17 mouse cellular contexts compared by ENCODE assay signal in genomic region chr17:12886620-12887019, GRCm38 (mm10). TPM values are rescaled to one million over a fixed set of nuclear protein-coding genes. Genes with fewer than 3 reads are reported as not detected.
DNase-seq lines count a peak whose midpoint lies in the region; ATAC-seq and TF ChIP-seq lines count a peak whose summit lies in the region.
"Had no signal": no experiment of that assay in that cellular context is flagged by ENCODE, and none has a peak within 500 bp of the region (broad histone marks: within the 10 kb centered on the region; RNA-seq: fewer than 3 reads in every experiment).

No protein-coding gene starts in this region.

- H3K27me3 ChIP-seq in heart, postnatal 0 days (ENCODE audit: control insufficient read depth, insufficient read depth, low read length) = no peaks in the 10 kb centered on the region
- no peaks in the 10 kb centered on the region for H3K27me3 ChIP-seq in E14TG2a.4 (ENCODE audit: insufficient read depth, low read length)
- no peaks in the 10 kb centered on the region for H3K27me3 ChIP-seq in splenic B cell, adult 2 months (ENCODE audit: control insufficient read depth, insufficient read depth, low read length, poor library complexity, severe bottlenecking)
- H3K27me3 ChIP-seq in forebrain, embryonic 16.5 days (replicated peaks; ENCODE audit: control insufficient read depth, insufficient read depth, low read length) = no peaks in the 10 kb centered on the region

- H3K36me3 ChIP-seq in heart, postnatal 0 days (replicated peaks; ENCODE audit: control insufficient read depth, insufficient read depth, low read length) = no peaks in the 10 kb centered on the region; the same call in 1 of the 2 replicates
- H3K36me3 ChIP-seq in E14TG2a.4 (ENCODE audit: insufficient read depth, low read length) = peaks cover 44% of the 10 kb centered on the region
- H3K36me3 ChIP-seq in splenic B cell, adult 2 months (ENCODE audit: control insufficient read depth, insufficient read depth, low read length, poor library complexity, severe bottlenecking) = no peaks in the 10 kb centered on the region
- H3K36me3 ChIP-seq in forebrain, embryonic 16.5 days (ENCODE audit: control insufficient read depth, insufficient read depth) = no peaks in the 10 kb centered on the region

- 0 out of 2 replicates have a peak, but pooled peaks cover 4% of the 10 kb centered on the region for H3K4me1 ChIP-seq in heart, postnatal 0 days (ENCODE audit: control insufficient read depth, insufficient read depth)
- peaks cover 63% of the 10 kb centered on the region for H3K4me1 ChIP-seq in E14TG2a.4 (replicated peaks; ENCODE audit: low read depth, low read length)
- H3K4me1 ChIP-seq in forebrain, embryonic 16.5 days (replicated peaks; ENCODE audit: control insufficient read depth, insufficient read depth, low read length) = peaks cover 7% of the 10 kb centered on the region

- no peak for DNase-seq in heart, postnatal 0 days (ENCODE audit: low spot score)
- no peak for DNase-seq in heart, adult 8-10 months (ENCODE audit: low spot score)
- DNase-seq in splenic B cell, adult 2 months (ENCODE audit: low read depth, low spot score) = peak; percentile 42
- DNase-seq in kidney, adult 8-10 months = no peak
- no peak for DNase-seq in cerebellum, postnatal 14 days
- DNase-seq: embryo, embryonic 11 days; liver; right cerebral cortex, postnatal 14 days had no signal

- WGBS in heart, postnatal 0 days = 47% methylated on average over 6 of the region's 6 CpGs
- 41% methylated on average over 6 of the region's 6 CpGs for WGBS in forebrain, embryonic 16.5 days

- no peak overlapping the region for H3K4me2 ChIP-seq in heart, postnatal 0 days (ENCODE audit: low read depth, low read length)
- no peak overlapping the region for H3K4me2 ChIP-seq in forebrain, embryonic 16.5 days (ENCODE audit: low read length)

- H3K9me3 ChIP-seq in heart, postnatal 0 days (replicated peaks; ENCODE audit: control insufficient read depth, low read length) = no peaks in the 10 kb centered on the region
- H3K9me3 ChIP-seq in E14TG2a.4 (ENCODE audit: low read length) = no peaks in the 10 kb centered on the region
- H3K9me3 ChIP-seq in forebrain, embryonic 16.5 days (ENCODE audit: control insufficient read depth, low read length) = no peaks in the 10 kb centered on the region
- H3K9me3 ChIP-seq: G1E had no signal

- no peak overlapping the region for H3K4me3 ChIP-seq in heart, postnatal 0 days (ENCODE audit: low read depth, low read length)
- no peak overlapping the region for H3K4me3 ChIP-seq in E14TG2a.4 (replicated peaks; ENCODE audit: low read length)
- H3K4me3 ChIP-seq in forebrain, embryonic 16.5 days (replicated peaks; ENCODE audit: low read length) = no peak overlapping the region

- TF ChIP-seq EP300 in heart, postnatal 0 days (IDR thresholded peaks at IDR 0.05; ENCODE audit: low read depth) = no peak

- H3K27ac ChIP-seq in heart, postnatal 0 days (ENCODE audit: low read depth) = peak overlapping the region; percentile 22; the same call in 1 of the 2 replicates
- H3K27ac ChIP-seq in forebrain, embryonic 16.5 days (ENCODE audit: low read length) = no peak overlapping the region
- H3K27ac ChIP-seq: kidney, postnatal 0 days had no signal

- ATAC-seq in heart, postnatal 0 days (ENCODE audit: insufficient read depth, low read depth) = peak; percentile 51; the same call in 1 of the 2 replicates
- peak; percentile 47; the same call in 1 of the 2 replicates for ATAC-seq in common myeloid progenitor, adult 5-6 weeks (replicated peaks; ENCODE audit: low read depth, poor library complexity, severe bottlenecking)
- ATAC-seq in forebrain, embryonic 16.5 days = no peak
- ATAC-seq: midbrain, embryonic 16.5 days had no signal

- H3K9ac ChIP-seq in heart, postnatal 0 days (replicated peaks; ENCODE audit: low read depth, low read length) = no peak overlapping the region
- no peak overlapping the region for H3K9ac ChIP-seq in forebrain, embryonic 16.5 days (replicated peaks; ENCODE audit: low read depth, low read length)

- no peak for TF ChIP-seq CTCF in heart, postnatal 0 days (IDR thresholded peaks at IDR 0.05; ENCODE audit: low read depth)
- 0 out of 2 replicates have a peak, but pooled peaks have one; percentile 14 for TF ChIP-seq CTCF in E14TG2a.4 (conservative IDR thresholded peaks at IDR 0.05; ENCODE audit: low read length)

RNA-seq across cellular contexts. Expression of gene Mrgprh, which starts 10.8 kb away (rescaled TPM):
- 0.19 TPM in 1 of 2 replicates, not detected in the other for total RNA-seq in heart, postnatal 0 days (2014; rRNA removed; ENCODE audit: low replicate concordance)
- polyA plus RNA-seq in heart, postnatal 0 days (2015; fragmentation: Nextera tagmentation; extraction: Ambion mirVana) = 0.19 and 0.25 TPM in 2 replicates
- total RNA-seq in heart, adult 8-10 months (2022) = 1 to 10 TPM; 5.0 to 7.4 (median 6.5) TPM
- total RNA-seq in common myeloid progenitor, adult 5-6 weeks (2017) = not detected in 2 replicates
- not detected in 2 replicates for polyA plus RNA-seq in forebrain, embryonic 16.5 days (2015; fragmentation: Nextera tagmentation; extraction: Ambion mirVana)
- total RNA-seq: layer of hippocampus, postnatal 14 days had no signal
- polyA plus RNA-seq: G1E; hindbrain, embryonic 11.5 days; kidney, postnatal 0 days; midbrain, embryonic 16.5 days had no signal

RNA-seq across cellular contexts. Expression of gene Mas1, which starts 18.7 kb away (rescaled TPM):
- not detected in 2 replicates for total RNA-seq in heart, postnatal 0 days (2014; rRNA removed; ENCODE audit: low replicate concordance)
- 0.18 and 0.27 TPM in 2 replicates for polyA plus RNA-seq in heart, postnatal 0 days (2015; fragmentation: Nextera tagmentation; extraction: Ambion mirVana)
- 1 to 10 TPM in 2 of 4 experiments, under 1 TPM in 2; 0.31 to 1.3 (median 0.96) TPM for total RNA-seq in heart, adult 8-10 months (2022)
- total RNA-seq in common myeloid progenitor, adult 5-6 weeks (2017) = not detected in 2 replicates
- polyA plus RNA-seq in forebrain, embryonic 16.5 days (2015; fragmentation: Nextera tagmentation; extraction: Ambion mirVana) = 0.43 and 0.50 TPM in 2 replicates
- total RNA-seq: adrenal gland, adult 18-20 months; G1E had no signal
- polyA plus RNA-seq: G1E; midbrain, embryonic 16.5 days had no signal

RNA-seq across cellular contexts. Expression of gene Pnldc1, which starts 23.4 kb away (rescaled TPM):
- 0.43 TPM in 1 of 2 replicates, not detected in the other for total RNA-seq in heart, postnatal 0 days (2014; rRNA removed; ENCODE audit: low replicate concordance)
- polyA plus RNA-seq in heart, postnatal 0 days (2015; fragmentation: Nextera tagmentation; extraction: Ambion mirVana) = 0.38 and 0.45 TPM in 2 replicates
- under 1 TPM; 0.30 to 0.94 (median 0.54) TPM for total RNA-seq in heart, adult 8-10 months (2022)
- total RNA-seq in common myeloid progenitor, adult 5-6 weeks (2017) = not detected in 2 replicates
- polyA plus RNA-seq in forebrain, embryonic 16.5 days (2015; fragmentation: Nextera tagmentation; extraction: Ambion mirVana) = 2.2 and 2.3 TPM in 2 replicates
- polyA plus RNA-seq: G1E had no signal

RNA-seq across cellular contexts. Expression of gene Tcp1, which starts 28.9 kb away (rescaled TPM):
- 330 and 467 TPM in 2 replicates for total RNA-seq in heart, postnatal 0 days (2014; rRNA removed; ENCODE audit: low replicate concordance)
- 245 and 252 TPM in 2 replicates for polyA plus RNA-seq in heart, postnatal 0 days (2015; fragmentation: Nextera tagmentation; extraction: Ambion mirVana)
- total RNA-seq in heart, adult 8-10 months (2022) = 100 to 1,000 TPM; 173 to 191 (median 185) TPM
- total RNA-seq in common myeloid progenitor, adult 5-6 weeks (2017) = 929 and 961 TPM in 2 replicates
- 410 and 457 TPM in 2 replicates for polyA plus RNA-seq in forebrain, embryonic 16.5 days (2015; fragmentation: Nextera tagmentation; extraction: Ambion mirVana)

RNA-seq across cellular contexts. Expression of gene Mrpl18, which starts 29.5 kb away (rescaled TPM):
- total RNA-seq in heart, postnatal 0 days (2014; rRNA removed; ENCODE audit: low replicate concordance) = 77.5 and 154 TPM in 2 replicates
- 269 and 276 TPM in 2 replicates for polyA plus RNA-seq in heart, postnatal 0 days (2015; fragmentation: Nextera tagmentation; extraction: Ambion mirVana)
- 100 to 1,000 TPM; 161 to 175 (median 169) TPM for total RNA-seq in heart, adult 8-10 months (2022)
- 205 and 229 TPM in 2 replicates for total RNA-seq in common myeloid progenitor, adult 5-6 weeks (2017)
- polyA plus RNA-seq in forebrain, embryonic 16.5 days (2015; fragmentation: Nextera tagmentation; extraction: Ambion mirVana) = 122 and 126 TPM in 2 replicates
